Mouse (Mus musculus) intestine, embryonic 14.5 days (tissue): ENCODE results near the gene Pgam1. TPM values are rescaled to one million over a fixed set of nuclear protein-coding genes. Genes with fewer than 3 reads are reported as not detected.

ENCODE experiments used
- ATAC-seq: fragments of 200-750 bp; cut with Nextera tagmentation; replicated peaks from 2 replicates; pipeline ENCODE4 v1.8.0; 2017; ENCODE audit warnings: low read depth, moderate number of reproducible peaks, moderate TSS enrichment, moderate library complexity; ENCODE audit not compliant: low FRiP score, low TSS enrichment
- DNase-seq: peaks from one replicate; pipeline ENCODE4 v3.0.0-alpha.2; 2018; ENCODE audit warnings: low spot score
- H3K27ac ChIP-seq: fragments of 300-500 bp; sonication (generic); 2 replicates; pipeline ENCODE4 v1.5.1; 2014; ENCODE audit warnings: low read depth, mild to moderate bottlenecking, control low read depth
- H3K27me3 ChIP-seq: fragments of 300-500 bp; sonication (generic); replicated peaks from 2 replicates; pipeline ENCODE4 v1.6.1; 2014; ENCODE audit warnings: low read length, control low read depth; ENCODE audit not compliant: control insufficient read depth, insufficient read depth
- H3K36me3 ChIP-seq: fragments of 300-500 bp; sonication (generic); 2 replicates; pipeline ENCODE4 v1.6.1; 2014; ENCODE audit warnings: low read length, control low read depth; ENCODE audit not compliant: control insufficient read depth, insufficient read depth
- H3K4me1 ChIP-seq: fragments of 300-500 bp; sonication (generic); replicated peaks from 2 replicates; pipeline ENCODE4 v1.6.1; 2014; ENCODE audit warnings: low read length, control low read depth, mixed read lengths; ENCODE audit not compliant: control insufficient read depth, insufficient read depth
- H3K4me2 ChIP-seq: fragments of 300-500 bp; sonication (generic); 2 replicates; pipeline ENCODE4 v1.6.1; 2014; ENCODE audit warnings: low read length
- H3K4me3 ChIP-seq: fragments of 300-500 bp; sonication (generic); 2 replicates; pipeline ENCODE4 v1.5.1; 2014; ENCODE audit warnings: low read depth, low read length, control low read depth, mixed read lengths
- H3K9ac ChIP-seq: fragments of 300-500 bp; sonication (generic); 2 replicates; pipeline ENCODE4 v1.6.1; 2014; ENCODE audit warnings: mild to moderate bottlenecking, low read length
- H3K9me3 ChIP-seq: fragments of 300-500 bp; sonication (generic); 2 replicates; pipeline ENCODE4 v1.6.1; 2016; ENCODE audit warnings: low read length, control low read depth; ENCODE audit not compliant: control insufficient read depth
- WGBS: fragments of 180-500 bp; shearing (Covaris S2); extraction: QIAGEN DNeasy Blood & Tissue Kit; methylation state at CpG from one replicate; pipeline ENCODE4 v1.1.7; 2014; 5-methylcytosine and 5-hydroxymethylcytosine counted together
- polyA plus RNA-seq: library from polyadenylated mRNA; unstranded; fragments of >200 nt; fragmentation: Nextera tagmentation; extraction: Ambion mirVana; gene quantifications from 2 replicates; pipeline ENCODE4 v1.2.1, GENCODE M21; 2014

Gene Pgam1
- polyA plus RNA-seq, 1 experiment from 2014 or later = 819 TPM

DNA sequence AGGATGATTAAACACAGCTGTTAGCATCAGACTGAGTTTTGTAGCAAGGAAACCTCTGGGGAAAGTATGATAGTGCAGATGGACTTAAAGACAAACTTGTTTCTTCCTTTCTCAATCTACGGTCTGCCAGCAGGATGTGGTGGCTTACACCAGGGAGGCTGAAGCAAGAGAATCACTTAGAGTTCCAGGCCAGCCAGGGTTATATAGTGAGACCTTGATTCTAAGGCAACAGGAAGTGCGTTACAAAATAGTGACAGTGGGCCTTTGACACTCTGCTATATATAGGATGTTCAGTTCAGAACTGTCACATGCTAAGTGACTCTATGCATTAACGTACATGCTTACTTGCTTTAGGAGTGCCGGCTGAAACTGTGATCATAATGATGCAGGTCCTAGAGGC lies 5.1 kb downstream of the Pgam1 start:
- ATAC-seq = no peak
- H3K36me3 ChIP-seq = peaks cover 64% of the 10 kb centered on the region
- peaks cover 13% of the 10 kb centered on the region for H3K4me1 ChIP-seq
- no peaks in the 10 kb centered on the region for H3K9me3 ChIP-seq
- no peak overlapping the region for H3K27ac ChIP-seq
- H3K4me2 ChIP-seq = no peak overlapping the region
- H3K9ac ChIP-seq = no peak overlapping the region
- WGBS = 89% methylated on average over 4 of the region's 4 CpGs
- no peak for DNase-seq
- H3K27me3 ChIP-seq = no peaks in the 10 kb centered on the region
- H3K4me3 ChIP-seq = no peak overlapping the region

DNA sequence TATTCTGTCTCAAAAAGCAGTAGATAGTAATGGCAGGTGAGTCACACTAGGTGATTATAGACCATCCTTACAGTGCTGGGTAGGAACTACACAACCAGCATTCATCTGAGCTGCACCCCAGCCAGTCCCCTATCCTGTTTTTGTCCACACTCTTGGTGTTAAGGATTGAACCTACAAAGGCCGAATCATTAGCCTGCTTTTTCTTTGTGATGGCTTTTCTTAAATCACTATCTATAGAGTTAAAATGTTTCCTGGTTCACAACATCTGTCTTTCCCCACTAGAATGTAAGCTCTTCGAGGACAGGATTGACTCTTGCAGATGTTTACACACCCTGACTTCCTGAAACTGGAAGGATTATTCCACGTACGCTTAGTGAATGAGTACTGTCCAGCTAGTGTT lies 7.7 kb downstream of the Pgam1 start:
- Histone ChIP-seq H3K4me3 (no peak overlapping the region), H3K27ac (no peak overlapping the region), H3K9ac (no peak overlapping the region), H3K9me3 (no peaks in the 10 kb centered on the region), H3K4me1 (peaks cover under 1% of the 10 kb centered on the region; the same call in 1 of the 2 replicates), H3K36me3 (peaks cover 80% of the 10 kb centered on the region), H3K27me3 (no peaks in the 10 kb centered on the region), H3K4me2 (no peak overlapping the region)
- DNase-seq = no peak
- no peak for ATAC-seq
- WGBS = 60% methylated on average over 4 of the region's 4 CpGs

DNA sequence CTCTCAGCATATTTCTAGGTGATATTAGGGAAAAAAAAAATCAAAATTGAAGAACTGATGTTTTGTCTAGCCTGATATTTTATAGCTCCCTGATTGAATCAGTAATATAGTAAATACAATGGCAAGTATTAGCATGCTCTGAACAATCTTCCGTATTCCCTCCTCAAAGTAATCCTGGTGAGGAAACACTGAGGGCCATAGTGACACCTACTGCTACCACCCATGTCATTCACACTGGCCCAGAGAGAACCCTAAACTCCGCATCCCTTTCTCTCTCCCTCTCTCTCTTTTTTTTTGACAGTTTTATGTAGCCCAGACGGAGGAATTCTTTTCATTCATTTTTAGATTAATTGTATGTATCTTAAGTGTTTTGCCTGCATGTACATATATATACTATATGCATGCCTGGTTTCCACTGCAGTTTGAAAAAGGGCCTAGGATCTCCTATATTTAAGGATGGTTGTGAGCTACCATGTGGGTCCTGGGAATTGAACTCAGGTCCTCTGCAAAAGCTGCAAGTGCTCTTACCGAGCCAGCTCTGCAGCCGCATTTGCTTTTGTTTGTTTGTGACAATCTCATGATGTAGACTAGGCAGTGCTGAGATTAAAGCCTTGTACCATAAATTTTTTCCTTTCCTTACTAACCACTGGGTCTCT lies 8.8 kb downstream of the Pgam1 start:
- H3K9ac ChIP-seq = no peak overlapping the region
- DNase-seq = no peak
- 69% methylated on average over 5 of the region's 5 CpGs for WGBS
- H3K27me3 ChIP-seq = no peaks in the 10 kb centered on the region
- no peak overlapping the region for H3K4me3 ChIP-seq
- H3K4me2 ChIP-seq = no peak overlapping the region
- H3K36me3 ChIP-seq = peaks cover 76% of the 10 kb centered on the region
- no peak for ATAC-seq
- no peaks in the 10 kb centered on the region for H3K9me3 ChIP-seq
- H3K27ac ChIP-seq = no peak overlapping the region
- no peaks in the 10 kb centered on the region for H3K4me1 ChIP-seq

DNA sequence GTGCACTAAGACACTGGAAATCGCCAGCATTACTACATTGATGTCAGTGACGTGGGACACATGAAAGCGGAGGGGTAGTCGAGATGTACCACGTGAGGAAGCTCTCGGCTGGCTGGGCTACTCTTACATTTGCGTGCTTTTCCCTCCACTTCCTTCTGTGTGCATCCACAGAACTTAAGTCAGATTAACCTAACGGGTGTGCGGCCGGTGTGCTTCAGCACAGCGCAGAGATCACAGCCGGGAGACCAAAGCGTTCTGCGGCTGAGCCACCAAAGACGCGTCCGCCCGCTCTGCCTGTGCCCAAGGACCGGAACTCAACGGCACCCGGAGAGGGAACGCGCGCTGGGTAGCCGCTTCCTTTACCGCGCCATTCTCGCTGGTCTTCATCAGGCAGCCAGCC lies 21.0 kb downstream of the Pgam1 start:
- H3K4me1 ChIP-seq = peaks cover 16% of the 10 kb centered on the region
- H3K27ac ChIP-seq = no peak overlapping the region
- H3K36me3 ChIP-seq = peaks cover 44% of the 10 kb centered on the region
- ATAC-seq = peak; percentile 14; the same call in 1 of the 2 replicates
- H3K9me3 ChIP-seq = no peaks in the 10 kb centered on the region
- WGBS = 1% methylated on average over 28 of the region's 28 CpGs
- H3K9ac ChIP-seq = peak overlapping the region; percentile 50
- H3K4me3 ChIP-seq = peak overlapping the region; percentile 80
- peak overlapping the region; percentile 97 for H3K4me2 ChIP-seq
- H3K27me3 ChIP-seq = no peaks in the 10 kb centered on the region
- DNase-seq = no peak

DNA sequence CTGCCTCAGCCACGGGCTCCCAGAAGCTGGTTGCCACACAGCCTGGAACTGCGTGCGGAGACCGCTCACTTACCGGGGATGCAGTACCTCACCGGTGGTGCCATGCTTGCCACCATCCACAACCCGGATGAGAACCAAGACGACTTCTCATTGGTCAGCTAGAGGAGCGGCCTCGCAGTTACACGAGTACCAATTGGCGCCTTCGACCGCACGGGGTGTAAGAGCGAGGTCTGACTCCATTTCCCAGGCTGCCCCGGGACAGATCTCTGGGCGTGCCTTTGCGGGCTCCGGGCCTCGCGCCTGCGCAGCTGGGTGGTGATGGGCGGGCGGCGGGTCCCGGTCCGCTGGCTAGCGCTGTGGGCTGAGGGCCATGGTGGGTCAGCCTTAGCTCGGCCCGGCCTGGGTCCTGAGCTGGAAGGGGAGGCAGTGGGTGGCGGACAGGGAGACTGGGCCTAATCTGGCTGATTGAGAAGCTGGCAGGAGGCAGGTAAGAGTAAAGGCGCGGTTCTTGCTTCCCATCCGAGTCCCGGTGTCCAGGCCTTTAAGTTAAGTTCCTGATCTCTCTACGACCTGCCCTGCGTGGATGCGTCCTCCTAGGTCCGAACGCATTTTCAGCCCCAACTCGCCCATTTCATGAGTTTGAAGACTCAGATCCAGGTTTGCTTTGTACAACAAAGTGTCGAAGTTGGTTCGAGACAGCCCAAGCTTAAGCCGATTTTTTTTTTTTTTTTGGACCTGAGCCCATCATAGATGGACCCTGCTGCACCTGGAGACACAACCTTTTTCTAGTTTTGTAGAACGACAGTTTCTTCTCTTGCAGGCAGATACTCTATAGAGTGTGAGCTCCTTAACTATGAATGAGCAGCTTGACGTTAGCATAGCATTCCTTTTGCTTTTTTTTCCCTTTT lies 21.7 kb downstream of the Pgam1 start, which contains the start of the genes Exosc1 and Zdhhc16:
TSS of gene Exosc1 (minus strand) at position 245 of the 908 bp plus-strand sequence.
TSS of gene Zdhhc16 (plus strand) at position 302 of the 908 bp plus-strand sequence.
- Histone ChIP-seq H3K9me3 (no peaks in the 10 kb centered on the region), H3K36me3 (peaks cover 44% of the 10 kb centered on the region), H3K27ac (no peak within 1 kb of the TSS), H3K4me1 (peaks cover 16% of the 10 kb centered on the region), H3K4me2 (peak within 1 kb of the TSS; percentile 97), H3K4me3 (peak within 1 kb of the TSS; percentile 80), H3K9ac (peak within 1 kb of the TSS; percentile 72), H3K27me3 (no peaks in the 10 kb centered on the region)
- ATAC-seq = peak; percentile 100
- DNase-seq = peak; percentile 96
- WGBS = under 1% methylated on average over 47 of the region's 47 CpGs

DNA sequence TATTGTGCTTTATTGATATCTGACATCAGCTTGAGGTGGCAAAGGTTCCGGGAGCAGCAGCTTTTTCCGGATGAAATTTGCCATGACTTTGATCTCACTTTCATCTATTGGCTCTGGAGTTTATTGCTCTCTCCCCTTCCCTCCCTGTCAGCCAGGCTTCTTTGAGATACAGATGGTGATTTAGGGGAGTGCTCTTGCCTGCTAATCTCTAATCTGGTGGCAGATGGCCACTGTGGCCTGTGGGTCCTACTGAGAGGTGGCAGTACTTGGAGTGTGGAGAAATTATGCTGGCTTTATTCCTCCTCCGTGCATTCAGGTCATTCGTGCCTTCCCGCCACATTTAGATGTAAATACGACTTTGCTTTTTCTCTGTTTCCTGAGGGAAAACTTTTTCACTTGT lies 22.4 kb downstream of the Pgam1 start:
- no peak for ATAC-seq
- Histone ChIP-seq H3K27me3 (no peaks in the 10 kb centered on the region), H3K4me2 (peak overlapping the region; percentile 92), H3K4me1 (peaks cover 16% of the 10 kb centered on the region), H3K9me3 (no peaks in the 10 kb centered on the region), H3K36me3 (peaks cover 46% of the 10 kb centered on the region), H3K27ac (no peak overlapping the region), H3K4me3 (peak overlapping the region; percentile 80), H3K9ac (peak overlapping the region; percentile 72)
- 24% methylated on average over 6 of the region's 6 CpGs for WGBS
- DNase-seq = no peak

DNA sequence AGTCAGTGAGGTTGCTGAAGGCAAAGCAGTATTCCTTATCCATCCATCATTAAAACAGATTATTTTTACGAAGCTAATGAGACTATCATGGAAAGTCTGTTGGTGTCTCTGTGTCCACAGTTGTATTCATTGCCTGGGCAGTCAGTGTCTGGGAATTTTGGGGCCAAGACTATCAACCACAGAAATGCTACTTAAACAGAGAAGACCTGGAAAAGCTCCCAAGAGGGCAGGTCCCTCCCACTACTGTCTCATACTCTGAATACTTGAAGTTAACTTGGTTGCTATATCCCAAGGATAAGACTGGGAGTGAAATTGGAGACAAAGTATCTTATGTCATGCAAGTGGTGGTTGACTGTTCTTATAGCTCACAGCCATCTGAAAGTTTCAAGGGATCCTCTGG lies 24.2 kb downstream of the Pgam1 start:
- Histone ChIP-seq H3K27ac (no peak overlapping the region), H3K27me3 (no peaks in the 10 kb centered on the region), H3K4me3 (no peak overlapping the region), H3K9ac (no peak overlapping the region), H3K36me3 (peaks cover 51% of the 10 kb centered on the region), H3K4me2 (no peak overlapping the region), H3K9me3 (no peaks in the 10 kb centered on the region), H3K4me1 (peaks cover 16% of the 10 kb centered on the region)
- 89% methylated on average over 1 of the region's 1 CpGs for WGBS
- DNase-seq (no peak), ATAC-seq (no peak)

DNA sequence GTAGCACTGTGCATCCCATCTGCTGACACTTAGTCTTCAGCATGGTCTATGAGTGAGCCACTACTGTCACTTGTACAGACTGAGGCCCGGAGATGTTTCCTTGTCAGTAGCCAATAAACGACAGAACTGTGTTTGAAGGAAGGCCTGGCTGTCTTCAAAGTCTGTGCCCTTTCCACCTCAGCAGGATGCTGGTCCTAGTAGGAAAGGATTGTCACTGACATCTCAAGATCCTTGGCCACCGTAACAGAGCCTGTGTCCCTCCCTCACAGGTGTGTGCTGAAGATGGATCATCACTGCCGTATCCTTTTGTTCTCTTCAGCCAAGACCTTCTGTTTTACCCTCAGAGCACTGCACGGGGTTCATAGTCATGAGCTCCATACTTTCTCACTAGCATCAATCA lies 26.8 kb downstream of the Pgam1 start:
- Histone ChIP-seq H3K9ac (no peak overlapping the region), H3K4me3 (no peak overlapping the region), H3K4me2 (no peak overlapping the region), H3K27ac (no peak overlapping the region), H3K9me3 (no peaks in the 10 kb centered on the region), H3K36me3 (peaks cover 73% of the 10 kb centered on the region), H3K27me3 (no peaks in the 10 kb centered on the region), H3K4me1 (peaks cover 9% of the 10 kb centered on the region)
- DNase-seq (no peak), ATAC-seq (no peak)
- WGBS = 88% methylated on average over 5 of the region's 5 CpGs
